Mouse (Mus musculus): ENCODE data around the gene Nmrk1. TPM values are rescaled to one million over a fixed set of nuclear protein-coding genes. Genes with fewer than 3 reads are reported as not detected.
A peak's percentile ranks its signal among the peaks of the same experiment; 100 is the strongest.

Gene Nmrk1
- total and polyA plus RNA-seq, 3 experiments: 3.6 to 51.4 (median 41.3) TPM

DNA sequence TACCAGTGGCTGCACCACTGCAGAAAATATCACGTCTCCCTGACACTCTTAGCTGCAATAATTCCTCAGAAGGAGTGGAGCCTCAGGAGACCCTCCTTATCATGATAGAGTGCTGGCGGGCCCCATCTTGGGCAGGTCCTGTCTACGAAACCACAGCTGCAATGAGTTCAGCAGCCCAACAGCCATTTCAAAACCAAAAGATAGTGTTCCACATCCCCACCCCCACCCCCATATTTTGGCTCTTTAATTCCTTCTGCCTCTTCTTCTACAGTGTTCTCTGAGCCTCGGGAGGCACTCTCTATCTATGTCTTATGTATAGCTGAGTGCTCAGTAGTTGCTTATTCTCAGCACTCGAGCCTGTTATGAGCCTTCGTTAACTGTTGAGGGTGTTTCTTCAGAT lies 18.7 kb downstream of the Nmrk1 start:
- H3K9me3 ChIP-seq (replicated peaks): no peaks in the 10 kb centered on the region
- no peak for TF ChIP-seq TAL1 (conservative IDR thresholded peaks at IDR 0.05; ENCODE audit: low read depth, low read length)
- TF ChIP-seq GATA2 (IDR thresholded peaks at IDR 0.05; ENCODE audit: borderline replicate concordance, low read depth, low read length): no peak
- DNase-seq (ENCODE audit: low spot score) (no peak), ATAC-seq (ENCODE audit: extremely low read depth, insufficient number of reproducible peaks, low FRiP score, poor library complexity, severe bottlenecking) (peak; percentile 41)
- no peaks in the 10 kb centered on the region for H3K27me3 ChIP-seq (ENCODE audit: insufficient read depth, low read length)
- peak overlapping the region; percentile 42; the same call in 1 of the 2 replicates for H3K4me3 ChIP-seq (ENCODE audit: low read depth, low read length)
- H3K4me1 ChIP-seq (ENCODE audit: insufficient read depth, low read depth, low read length): peaks cover 86% of the 10 kb centered on the region
- H3K36me3 ChIP-seq (replicated peaks): peaks cover 10% of the 10 kb centered on the region

DNA sequence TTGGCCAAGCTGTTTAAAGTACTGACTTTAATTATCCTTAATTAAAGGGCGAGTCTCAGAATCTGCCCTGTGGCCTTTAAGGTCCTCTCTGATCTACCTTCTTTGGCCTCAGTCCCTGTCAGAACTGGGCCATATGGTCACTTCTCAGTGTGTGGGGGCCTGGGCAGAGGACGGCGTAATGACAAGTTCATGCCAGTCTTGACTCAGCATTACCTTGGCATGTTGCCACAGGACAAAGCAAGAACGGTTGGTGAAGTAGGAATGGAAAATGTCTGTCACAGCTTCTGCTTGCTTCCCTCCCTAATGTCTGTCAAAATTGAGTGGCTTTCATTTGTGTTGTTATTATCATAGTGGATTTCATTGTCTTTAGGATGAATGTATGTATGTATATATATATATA lies 20.8 kb downstream of the Nmrk1 start:
- TF ChIP-seq TAL1 (conservative IDR thresholded peaks at IDR 0.05; ENCODE audit: low read depth, low read length): no peak
- no peak for DNase-seq (ENCODE audit: low spot score)

DNA sequence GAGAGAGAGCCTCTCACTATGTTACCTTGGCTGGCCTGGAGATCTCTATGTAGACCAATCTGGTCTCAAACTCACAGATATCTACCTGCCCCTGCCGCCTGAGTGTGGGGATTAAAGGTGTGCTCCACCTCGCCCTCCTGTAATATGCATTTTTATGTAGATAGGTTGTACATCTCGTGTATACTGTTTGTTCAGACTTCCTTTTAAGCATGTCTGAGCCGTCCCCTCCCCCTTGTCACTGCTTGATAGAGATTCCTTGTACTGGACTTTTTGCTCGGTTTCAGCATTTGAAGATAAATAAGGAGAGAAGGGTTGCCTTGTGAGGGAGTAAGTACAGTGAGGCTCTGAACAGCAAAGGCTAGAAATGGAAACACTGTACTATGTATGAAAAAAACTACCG lies 21.3 kb downstream of the Nmrk1 start:
- TF ChIP-seq GATA1 (IDR thresholded peaks at IDR 0.05; ENCODE audit: borderline replicate concordance, low read length) (no peak), GATA2 (IDR thresholded peaks at IDR 0.05; ENCODE audit: borderline replicate concordance, low read depth, low read length) (no peak), POLR2AphosphoS5 (IDR thresholded peaks at IDR 0.05; ENCODE audit: insufficient replicate concordance, low read depth, low read length) (no peak), CTCF (IDR thresholded peaks at IDR 0.05; ENCODE audit: low read depth, low read length) (no peak), TAL1 (conservative IDR thresholded peaks at IDR 0.05; ENCODE audit: low read depth, low read length) (no peak)
- no peak overlapping the region for H3K4me3 ChIP-seq (ENCODE audit: low read depth, low read length)
- ATAC-seq (ENCODE audit: extremely low read depth, insufficient number of reproducible peaks, low FRiP score, poor library complexity, severe bottlenecking) (no peak), DNase-seq (ENCODE audit: low spot score) (no peak)
- H3K9me3 ChIP-seq (replicated peaks): no peaks in the 10 kb centered on the region
- H3K4me1 ChIP-seq (ENCODE audit: insufficient read depth, low read depth, low read length): peaks cover 70% of the 10 kb centered on the region
- peaks cover 5% of the 10 kb centered on the region for H3K36me3 ChIP-seq (replicated peaks)
- no peaks in the 10 kb centered on the region for H3K27me3 ChIP-seq (ENCODE audit: insufficient read depth, low read length)

More for the DNA sequence above, 20.8 kb downstream of the Nmrk1 start:
- H3K36me3 ChIP-seq (replicated peaks): peaks cover 5% of the 10 kb centered on the region
- ATAC-seq (ENCODE audit: extremely low read depth, insufficient number of reproducible peaks, low FRiP score, poor library complexity, severe bottlenecking): no peak
- H3K9me3 ChIP-seq (replicated peaks): no peaks in the 10 kb centered on the region
- peaks cover 74% of the 10 kb centered on the region for H3K4me1 ChIP-seq (ENCODE audit: insufficient read depth, low read depth, low read length)
- no peaks in the 10 kb centered on the region for H3K27me3 ChIP-seq (ENCODE audit: insufficient read depth, low read length)
- no peak overlapping the region for H3K4me3 ChIP-seq (ENCODE audit: low read depth, low read length)

DNA sequence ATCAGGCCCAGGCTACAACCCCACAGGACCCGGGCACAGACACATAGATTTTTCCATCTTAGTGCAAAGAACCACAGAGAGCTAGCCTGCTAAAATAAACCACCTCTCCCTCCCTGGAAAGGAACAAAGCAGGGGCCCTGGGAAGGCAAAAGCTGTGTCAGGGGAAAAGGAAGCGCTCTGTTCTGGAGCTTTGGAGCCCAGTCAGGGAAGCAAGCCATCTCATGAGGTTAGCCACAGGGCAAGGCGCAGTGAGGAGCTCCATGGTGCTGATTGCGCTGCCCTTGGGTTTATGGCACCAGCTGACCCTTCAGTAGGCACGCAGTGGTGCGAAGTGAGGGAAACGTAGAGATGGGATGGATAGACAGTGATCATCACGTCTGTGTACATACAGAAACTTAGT lies 22.6 kb downstream of the Nmrk1 start:
- Histone ChIP-seq H3K4me1 (ENCODE audit: insufficient read depth, low read depth, low read length) (peaks cover 68% of the 10 kb centered on the region), H3K36me3 (replicated peaks) (peaks cover 5% of the 10 kb centered on the region), H3K4me3 (ENCODE audit: low read depth, low read length) (no peak overlapping the region), H3K9me3 (replicated peaks) (no peaks in the 10 kb centered on the region), H3K27me3 (ENCODE audit: insufficient read depth, low read length) (no peaks in the 10 kb centered on the region)
- DNase-seq (ENCODE audit: low spot score) (no peak), ATAC-seq (ENCODE audit: extremely low read depth, insufficient number of reproducible peaks, low FRiP score, poor library complexity, severe bottlenecking) (no peak)
- no peak for TF ChIP-seq GATA2 (IDR thresholded peaks at IDR 0.05; ENCODE audit: borderline replicate concordance, low read depth, low read length)

DNA sequence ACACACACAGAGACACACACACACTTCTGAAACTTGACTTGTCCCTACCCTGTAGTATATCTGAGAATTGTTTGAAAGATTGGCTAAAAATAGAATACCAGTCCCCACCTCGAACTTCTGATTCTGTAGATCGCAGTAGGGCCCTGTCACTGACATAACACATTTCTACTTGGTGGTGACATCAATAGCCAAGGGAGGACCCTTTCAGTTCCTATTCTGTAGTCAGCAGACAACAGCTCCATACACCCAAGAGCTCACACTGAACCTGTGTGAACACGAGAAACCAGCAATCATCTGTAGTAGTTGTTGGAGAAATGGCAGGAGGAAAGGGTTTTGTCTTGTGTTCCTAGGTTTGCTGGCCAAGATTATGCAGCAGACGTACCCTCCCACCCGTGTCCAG lies 23.2 kb downstream of the Nmrk1 start:
- TF ChIP-seq GATA2 (IDR thresholded peaks at IDR 0.05; ENCODE audit: borderline replicate concordance, low read depth, low read length) (no peak), POLR2AphosphoS5 (IDR thresholded peaks at IDR 0.05; ENCODE audit: insufficient replicate concordance, low read depth, low read length) (no peak), CTCF (IDR thresholded peaks at IDR 0.05; ENCODE audit: low read depth, low read length) (no peak), TAL1 (conservative IDR thresholded peaks at IDR 0.05; ENCODE audit: low read depth, low read length) (no peak), GATA1 (IDR thresholded peaks at IDR 0.05; ENCODE audit: borderline replicate concordance, low read length) (no peak)
- Histone ChIP-seq H3K36me3 (replicated peaks) (peaks cover 5% of the 10 kb centered on the region), H3K4me1 (ENCODE audit: insufficient read depth, low read depth, low read length) (peaks cover 64% of the 10 kb centered on the region), H3K9me3 (replicated peaks) (no peaks in the 10 kb centered on the region), H3K4me3 (ENCODE audit: low read depth, low read length) (no peak overlapping the region), H3K27me3 (ENCODE audit: insufficient read depth, low read length) (no peaks in the 10 kb centered on the region)
- DNase-seq (ENCODE audit: low spot score) (no peak), ATAC-seq (ENCODE audit: extremely low read depth, insufficient number of reproducible peaks, low FRiP score, poor library complexity, severe bottlenecking) (no peak)

DNA sequence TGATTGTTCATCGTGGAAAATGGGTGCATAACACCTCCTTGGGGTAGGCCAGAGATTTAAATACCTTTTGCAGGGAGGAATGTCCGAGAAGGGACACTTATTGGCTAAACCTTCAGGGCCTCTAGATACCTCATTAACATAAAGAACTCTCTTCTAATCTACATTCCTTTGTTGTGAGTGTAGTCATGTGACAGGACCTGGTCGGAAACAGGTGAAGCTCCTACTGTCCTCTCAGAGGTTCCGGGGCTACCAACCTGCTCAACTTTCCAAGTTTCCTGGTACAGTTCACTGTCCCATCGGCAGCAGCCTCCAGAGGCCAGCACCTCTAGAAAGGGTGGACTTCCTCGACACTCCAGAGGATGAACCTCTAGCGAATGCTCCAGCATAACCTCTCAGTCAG lies 24.2 kb downstream of the Nmrk1 start:
- no peak for DNase-seq (ENCODE audit: low spot score)
- TF ChIP-seq GATA2 (IDR thresholded peaks at IDR 0.05; ENCODE audit: borderline replicate concordance, low read depth, low read length) (no peak), GATA1 (IDR thresholded peaks at IDR 0.05; ENCODE audit: borderline replicate concordance, low read length) (no peak), CTCF (IDR thresholded peaks at IDR 0.05; ENCODE audit: low read depth, low read length) (no peak), POLR2AphosphoS5 (IDR thresholded peaks at IDR 0.05; ENCODE audit: insufficient replicate concordance, low read depth, low read length) (no peak), TAL1 (conservative IDR thresholded peaks at IDR 0.05; ENCODE audit: low read depth, low read length) (no peak)
- Histone ChIP-seq H3K4me3 (ENCODE audit: low read depth, low read length) (no peak overlapping the region), H3K9me3 (replicated peaks) (no peaks in the 10 kb centered on the region), H3K4me1 (ENCODE audit: insufficient read depth, low read depth, low read length) (peaks cover 54% of the 10 kb centered on the region), H3K27me3 (ENCODE audit: insufficient read depth, low read length) (no peaks in the 10 kb centered on the region), H3K36me3 (replicated peaks) (peaks cover 5% of the 10 kb centered on the region)
- ATAC-seq (ENCODE audit: extremely low read depth, insufficient number of reproducible peaks, low FRiP score, poor library complexity, severe bottlenecking): no peak

DNA sequence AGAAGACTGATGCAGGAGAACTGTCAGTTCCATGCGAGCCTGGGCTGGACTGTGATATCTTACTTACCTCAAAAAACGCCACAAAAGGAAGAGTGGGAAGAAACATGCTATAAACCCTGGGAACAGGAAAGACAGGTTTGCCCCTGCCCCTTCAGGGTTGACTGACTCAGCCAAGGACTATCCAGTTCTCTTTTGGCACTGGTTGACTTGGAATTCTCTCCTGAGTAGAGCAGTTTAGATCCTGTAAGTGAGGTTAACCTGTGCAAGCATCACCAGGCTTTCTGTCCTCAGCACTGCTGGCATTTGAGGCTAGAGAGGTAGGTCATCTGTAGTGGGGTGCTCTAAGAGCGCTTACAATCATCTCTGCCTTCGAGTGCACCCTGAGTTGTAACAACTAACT lies 26.7 kb downstream of the Nmrk1 start:
- TF ChIP-seq CTCF (IDR thresholded peaks at IDR 0.05; ENCODE audit: low read depth, low read length): no peak
- TF ChIP-seq GATA1 (IDR thresholded peaks at IDR 0.05; ENCODE audit: borderline replicate concordance, low read length): no peak
- no peak for TF ChIP-seq TAL1 (conservative IDR thresholded peaks at IDR 0.05; ENCODE audit: low read depth, low read length)
- no peak for TF ChIP-seq POLR2AphosphoS5 (IDR thresholded peaks at IDR 0.05; ENCODE audit: insufficient replicate concordance, low read depth, low read length)
- no peak for TF ChIP-seq GATA2 (IDR thresholded peaks at IDR 0.05; ENCODE audit: borderline replicate concordance, low read depth, low read length)
- H3K9me3 ChIP-seq (replicated peaks): no peaks in the 10 kb centered on the region
- H3K27me3 ChIP-seq (ENCODE audit: insufficient read depth, low read length): no peaks in the 10 kb centered on the region
- H3K4me3 ChIP-seq (ENCODE audit: low read depth, low read length): no peak overlapping the region
- ATAC-seq (ENCODE audit: extremely low read depth, insufficient number of reproducible peaks, low FRiP score, poor library complexity, severe bottlenecking) (no peak), DNase-seq (ENCODE audit: low spot score) (no peak)
- peaks cover 45% of the 10 kb centered on the region for H3K4me1 ChIP-seq (ENCODE audit: insufficient read depth, low read depth, low read length)
- no peaks in the 10 kb centered on the region for H3K36me3 ChIP-seq (replicated peaks)
